Mouse (Mus musculus): Measurements from ENCODE around the gene Fam50a.

Gene Fam50a

DNA sequence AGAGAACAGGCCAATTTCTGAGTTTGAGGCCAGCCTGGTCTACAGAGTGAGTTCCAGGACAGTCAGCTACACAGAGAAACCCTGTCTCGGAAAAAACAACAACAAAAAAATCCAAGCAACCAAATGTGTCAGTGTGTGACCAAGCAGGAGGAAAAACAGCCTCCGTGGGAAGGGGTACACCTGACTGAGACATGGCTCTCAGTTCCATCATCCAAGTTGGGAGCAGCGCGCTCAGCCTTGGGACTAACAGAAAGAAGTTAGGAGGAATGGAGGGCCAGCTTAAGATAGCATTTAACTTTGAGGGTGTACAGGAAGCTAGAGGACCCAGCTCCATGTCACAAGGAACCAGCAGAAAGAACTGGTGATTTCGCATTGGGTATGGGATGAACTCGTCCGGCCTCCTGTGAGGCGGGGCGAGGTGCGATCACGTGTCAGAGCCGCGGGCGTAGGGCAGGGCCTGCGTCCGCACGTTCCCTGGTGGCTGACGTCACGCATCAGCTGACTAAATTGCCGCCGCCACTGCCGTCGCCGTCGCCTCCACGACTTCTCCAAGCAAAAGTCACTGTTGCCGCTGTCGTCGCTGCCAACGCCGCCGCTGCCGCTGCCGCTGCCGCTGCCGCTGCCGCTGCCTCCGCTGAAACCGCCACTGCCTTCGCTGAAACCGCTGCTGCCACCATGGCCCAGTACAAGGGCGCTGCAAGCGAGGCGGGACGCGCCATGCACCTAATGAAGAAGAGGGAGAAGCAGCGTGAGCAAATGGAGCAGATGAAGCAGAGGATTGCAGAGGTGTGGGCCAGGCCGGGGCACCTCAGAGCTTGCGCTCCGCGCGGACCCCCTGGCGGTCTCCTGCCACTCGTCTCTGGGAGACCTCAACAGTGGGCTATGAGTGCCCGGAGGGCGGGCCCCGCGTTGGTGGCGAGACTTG is at the start of gene Fam50a:
Gene Fam50a, plus strand, starts transcription at position 494 of the 925 bp plus-strand sequence.
- DNase-seq (ENCODE audit: low spot score in 2 of 2), result peak; percentile 77 to 86

DNA sequence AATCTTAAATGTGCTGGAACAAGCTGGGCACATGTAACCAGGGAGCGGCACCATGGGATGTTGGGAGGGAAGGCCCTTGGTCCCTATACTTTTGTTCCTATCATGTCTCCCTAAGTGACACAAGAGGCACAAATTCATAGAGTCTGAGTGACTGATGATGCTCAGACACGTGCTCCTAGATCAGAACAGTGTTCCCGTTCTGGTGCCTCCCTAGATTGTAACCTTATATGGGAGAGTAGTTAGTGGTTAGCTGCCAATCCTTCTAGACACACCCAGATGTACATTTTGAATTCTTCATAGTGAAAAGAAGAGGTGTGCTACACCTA is 43.1 kb upstream of the Fam50a start:
- DNase-seq (ENCODE audit: low spot score in 2 of 2), result no peak

DNA sequence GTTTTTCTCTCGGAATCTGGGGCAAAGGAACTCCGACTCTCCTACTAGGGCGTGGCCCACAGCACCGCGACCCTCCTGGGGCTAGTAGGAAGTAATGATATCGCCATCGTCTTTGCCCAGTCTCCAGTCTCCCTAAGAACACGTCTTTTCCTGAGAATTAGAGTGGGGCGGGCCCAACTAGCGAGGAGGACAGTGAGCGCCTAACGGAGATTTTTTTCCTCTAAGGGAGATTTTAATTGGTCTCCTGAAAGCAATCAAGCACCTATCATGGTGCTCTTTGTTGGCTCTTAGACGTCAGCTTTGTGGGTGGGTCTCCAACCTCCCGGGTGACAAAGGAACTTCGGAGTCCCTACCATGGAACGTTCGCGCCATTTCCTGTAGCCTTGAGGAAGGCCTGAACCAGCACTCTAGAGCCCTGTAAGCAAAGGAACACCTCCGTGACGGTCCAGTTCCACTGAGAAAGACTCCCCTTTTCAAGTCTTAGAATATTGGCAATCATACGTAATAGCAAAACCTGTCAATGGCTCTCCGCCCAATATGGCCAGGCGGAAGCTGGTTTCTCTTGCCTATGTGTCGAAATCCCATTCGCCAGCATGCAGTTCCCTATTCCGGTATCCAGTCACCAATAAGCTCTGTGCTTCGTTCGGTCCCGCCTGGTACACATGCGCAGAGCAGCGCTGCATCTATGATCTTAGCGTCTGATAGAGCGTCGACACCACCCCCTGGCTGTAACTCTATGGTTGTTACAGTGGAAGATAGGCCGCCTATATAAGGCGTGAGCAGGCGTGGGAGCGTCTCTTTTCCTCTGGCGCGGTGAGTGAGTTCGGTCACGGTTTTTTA is 42.6 kb upstream of the Fam50a start, which contains the start of gene Rpl10:
Gene Rpl10, plus strand, starts transcription at position 751 of the 840 bp plus-strand sequence.
- peak; percentile 87 to 88 for DNase-seq (ENCODE audit: low spot score in 2 of 2)

DNA sequence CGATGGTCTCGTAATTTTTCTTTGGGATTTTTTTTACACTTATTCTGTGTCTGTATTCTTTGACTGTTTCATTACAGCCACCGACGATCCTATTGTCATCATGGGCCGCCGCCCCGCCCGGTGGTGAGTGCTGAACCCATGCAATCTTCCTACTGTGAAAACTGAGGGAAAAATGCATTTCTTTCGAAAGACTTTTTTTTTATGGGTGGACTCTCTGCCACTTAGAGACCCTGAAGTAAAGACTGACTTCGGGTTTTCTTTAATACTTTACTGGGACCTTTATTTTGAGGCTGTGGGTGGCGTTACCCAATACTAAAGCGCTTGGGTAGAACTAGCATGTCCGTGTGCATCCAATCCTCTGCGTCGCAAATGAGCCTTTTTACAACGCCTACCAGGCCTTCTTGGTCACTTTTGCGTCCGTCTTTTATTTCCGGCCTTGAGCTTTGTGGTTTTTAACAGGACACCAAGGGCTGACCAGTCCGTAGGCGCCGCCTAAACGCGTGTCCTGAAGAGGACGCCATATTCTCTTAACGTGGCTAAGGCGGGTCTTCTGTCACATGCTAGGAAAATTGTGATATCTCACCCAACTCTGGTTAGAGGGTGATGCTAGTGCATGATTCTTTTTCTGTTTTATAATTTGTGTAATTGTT is 41.8 kb upstream of the Fam50a start:
- peak in 1 of 2 experiments; percentile 20 for DNase-seq (ENCODE audit: low spot score in 2 of 2)

DNA sequence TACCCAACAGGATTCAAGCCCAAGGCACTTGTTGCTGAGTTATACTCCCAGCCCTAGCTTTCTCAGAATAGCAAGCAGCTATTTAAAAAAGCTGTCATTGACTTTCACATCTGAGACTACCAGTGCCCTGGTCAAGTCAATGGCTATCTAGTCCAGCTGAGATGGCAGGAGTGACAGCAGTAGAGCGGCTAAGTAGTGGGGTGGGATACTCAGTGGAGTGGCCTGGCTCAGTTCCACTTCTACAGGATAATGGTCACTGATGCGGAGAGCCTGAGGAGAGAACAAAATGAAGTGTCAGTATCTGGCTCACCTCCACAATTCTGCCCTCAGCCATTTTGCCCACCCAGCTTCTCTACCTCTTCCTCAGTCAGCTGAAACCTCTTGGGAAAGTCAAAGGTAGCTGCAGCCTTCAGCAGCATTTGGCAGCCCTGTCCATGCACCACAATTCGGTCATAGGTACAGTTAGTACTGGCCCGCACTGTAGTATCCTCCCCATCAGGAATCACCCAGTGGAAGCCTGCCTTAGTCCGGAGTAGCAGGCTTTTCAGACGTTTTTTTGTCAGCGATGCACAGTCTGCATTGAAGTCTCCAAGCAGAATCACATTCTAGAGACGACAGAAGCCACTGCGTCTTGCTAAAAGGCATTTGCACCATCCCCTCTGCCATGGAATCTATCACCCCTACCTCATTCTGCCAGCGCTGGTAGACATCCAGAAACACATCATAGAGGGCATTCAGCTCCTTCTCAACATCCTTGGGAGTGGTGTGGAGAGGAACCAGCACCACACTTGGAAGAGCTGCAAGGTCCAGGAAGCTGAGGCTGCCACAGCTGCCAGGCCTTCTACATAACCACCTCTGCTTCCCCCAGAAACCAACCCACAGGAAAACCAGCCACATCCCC is 39.2 kb upstream of the Fam50a start:
- no peak for DNase-seq (ENCODE audit: low spot score in 2 of 2)

DNA sequence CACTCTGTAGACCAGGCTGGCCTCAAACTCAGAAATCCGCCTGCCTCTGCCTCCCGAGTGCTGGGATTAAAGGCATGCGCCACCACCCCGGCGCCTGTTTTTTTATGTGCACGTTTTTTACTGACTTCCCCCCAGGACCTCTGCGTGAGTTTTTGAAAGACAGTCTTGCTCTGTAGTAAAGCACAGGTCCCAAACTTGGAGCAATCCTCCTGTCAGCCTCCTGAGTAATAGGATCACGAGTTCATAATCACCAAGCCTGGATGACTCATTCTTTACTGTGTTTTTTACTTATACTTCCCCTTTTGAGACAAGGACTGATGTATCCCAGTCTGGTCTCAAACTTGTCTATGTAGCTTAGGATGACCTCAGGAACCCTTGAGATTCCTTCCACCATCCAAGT is 34.9 kb upstream of the Fam50a start:
- DNase-seq (ENCODE audit: low spot score in 2 of 2), result no peak

DNA sequence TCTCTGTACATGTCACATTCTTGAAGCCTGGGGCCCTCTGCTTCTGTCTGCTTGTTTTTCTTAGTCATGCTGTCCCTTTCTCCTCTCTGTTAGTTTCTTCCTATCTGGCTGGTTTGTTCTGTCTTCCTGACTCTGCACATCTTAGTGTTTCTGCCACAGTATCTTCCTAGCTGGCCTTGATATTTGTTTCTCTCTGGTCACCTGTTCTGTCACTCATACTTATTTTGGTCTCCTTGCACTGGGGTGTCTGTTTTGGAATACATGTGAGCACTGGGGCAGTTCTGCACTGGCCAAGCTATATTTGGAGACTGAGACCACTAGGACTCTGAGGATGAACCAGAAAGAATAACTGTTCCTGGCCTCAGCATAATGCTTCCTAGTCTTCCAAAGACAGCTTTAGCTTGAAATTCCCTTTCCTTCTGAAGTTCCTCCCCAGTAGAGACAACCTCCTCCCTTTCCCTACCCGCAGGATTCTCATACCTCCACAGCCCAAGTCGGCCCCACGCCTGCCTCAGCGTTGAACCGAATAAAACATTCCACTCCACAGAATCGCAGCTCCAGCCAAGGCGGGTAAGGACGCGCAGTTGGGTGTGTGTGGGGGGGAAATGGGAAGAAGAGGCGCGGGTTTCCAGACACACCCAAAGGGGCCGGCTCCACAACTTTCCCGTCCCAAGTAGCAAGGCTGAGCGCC is 31.6 kb upstream of the Fam50a start:
- no peak for DNase-seq (ENCODE audit: low spot score in 2 of 2)

DNA sequence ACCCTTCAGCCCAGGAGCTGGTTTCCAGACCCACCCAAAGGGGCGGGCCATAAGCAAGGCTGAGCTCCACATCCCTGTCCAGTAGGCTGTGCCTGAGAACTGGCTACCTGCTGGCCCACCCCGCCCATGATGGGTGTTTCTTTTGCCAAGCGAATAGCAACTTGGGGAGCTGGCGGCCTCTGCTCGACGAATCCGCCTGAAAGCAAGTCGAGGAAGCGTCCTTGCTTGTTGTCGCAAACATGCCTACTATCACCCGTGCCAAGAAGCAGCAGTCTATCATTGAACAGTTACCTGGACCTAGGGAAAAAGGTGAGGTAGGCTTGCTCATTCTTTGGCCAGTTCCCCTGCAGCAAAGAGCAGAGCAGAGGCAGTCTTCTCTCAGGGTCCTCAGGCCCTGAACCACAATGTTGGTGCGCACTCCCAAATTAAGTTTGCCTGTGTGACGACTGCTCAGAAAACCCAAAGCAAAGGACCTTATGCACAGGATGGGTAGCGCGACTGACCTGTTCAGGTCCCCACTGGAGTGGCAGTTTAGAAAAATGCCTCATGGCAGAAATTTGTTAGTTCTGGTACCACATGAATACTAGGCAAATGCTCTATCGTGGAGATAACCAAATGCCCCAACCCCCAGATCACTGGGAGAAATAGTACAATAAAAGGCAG is 31.0 kb upstream of the Fam50a start, which contains the start of the genes Taz and Dnase1l1:
Gene Taz, plus strand, starts transcription at position 181 of the 663 bp plus-strand sequence.
Gene Dnase1l1, minus strand, starts transcription at position 606 of the 663 bp plus-strand sequence.
- DNase-seq (ENCODE audit: low spot score in 2 of 2), result peak; percentile 76 to 81

DNA sequence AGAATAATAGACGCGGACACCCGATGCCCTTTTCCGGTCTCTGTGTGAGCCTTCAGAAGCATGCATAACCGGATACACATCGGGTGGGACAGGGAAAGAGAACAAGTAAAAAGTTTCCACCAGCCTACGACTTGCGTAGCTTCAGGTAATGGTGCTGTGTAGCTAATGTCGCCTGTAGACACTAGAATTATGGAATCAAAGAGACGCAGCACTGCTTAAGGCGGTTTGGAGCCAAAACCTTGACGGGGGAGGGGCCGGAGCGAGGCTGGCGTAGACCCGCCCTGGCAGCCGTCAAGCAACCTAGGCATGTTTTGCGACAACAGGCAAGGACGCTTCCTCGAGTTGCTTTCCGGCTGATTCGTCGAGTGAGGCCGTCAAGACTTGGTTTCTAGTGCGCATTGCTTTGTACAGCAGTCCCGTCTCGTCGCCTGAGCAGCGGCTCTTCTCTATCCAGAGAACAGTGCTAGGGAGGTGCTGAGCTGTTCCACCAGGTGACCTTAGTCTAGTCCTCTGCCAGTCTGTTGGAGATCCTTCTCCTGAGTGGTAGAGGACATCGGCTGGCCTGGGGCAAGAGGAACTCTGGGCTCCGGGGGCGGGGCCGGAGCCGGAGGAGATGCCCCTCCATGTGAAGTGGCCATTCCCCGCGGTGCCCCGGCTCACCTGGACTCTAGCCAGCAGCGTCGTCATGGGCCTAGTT is 30.3 kb upstream of the Fam50a start:
- DNase-seq (ENCODE audit: low spot score in 2 of 2), result peak; percentile 75 to 81

DNA sequence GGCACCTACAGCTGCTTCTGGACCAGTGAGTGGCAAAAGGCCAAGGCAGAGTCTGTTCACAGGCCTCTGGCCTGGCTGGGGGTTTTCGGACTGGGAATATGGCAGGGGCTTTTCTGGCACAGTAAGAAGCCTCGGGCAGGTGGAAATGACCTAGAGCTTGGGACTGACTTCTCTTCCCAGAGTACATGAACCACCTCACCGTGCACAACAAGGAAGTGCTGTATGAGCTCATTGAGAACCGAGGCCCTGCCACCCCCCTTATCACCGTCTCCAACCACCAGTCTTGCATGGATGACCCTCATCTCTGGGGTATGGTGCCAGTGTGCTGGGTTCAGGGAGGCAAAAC is 29.8 kb upstream of the Fam50a start:
- DNase-seq (ENCODE audit: low spot score in 2 of 2), result no peak

DNA sequence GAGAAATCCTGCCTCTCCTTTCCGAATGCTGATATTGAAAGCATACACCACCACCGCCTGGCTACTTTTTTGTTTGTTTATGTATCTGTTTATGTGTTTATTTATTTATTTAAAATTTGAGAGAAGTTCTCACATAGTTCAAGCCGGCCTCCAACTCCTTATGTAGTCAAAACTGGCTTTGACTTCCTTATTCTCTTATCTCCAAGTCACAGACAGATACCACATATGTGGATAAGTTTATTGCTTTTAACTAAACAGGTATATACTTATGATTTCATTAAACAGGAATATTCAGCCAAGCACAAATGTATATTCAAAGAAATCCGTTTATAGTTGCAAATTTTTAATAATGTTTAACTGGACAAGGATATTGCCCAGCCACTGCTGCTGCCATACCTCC is 19.4 kb upstream of the Fam50a start:
- DNase-seq (ENCODE audit: low spot score in 2 of 2), result no peak

DNA sequence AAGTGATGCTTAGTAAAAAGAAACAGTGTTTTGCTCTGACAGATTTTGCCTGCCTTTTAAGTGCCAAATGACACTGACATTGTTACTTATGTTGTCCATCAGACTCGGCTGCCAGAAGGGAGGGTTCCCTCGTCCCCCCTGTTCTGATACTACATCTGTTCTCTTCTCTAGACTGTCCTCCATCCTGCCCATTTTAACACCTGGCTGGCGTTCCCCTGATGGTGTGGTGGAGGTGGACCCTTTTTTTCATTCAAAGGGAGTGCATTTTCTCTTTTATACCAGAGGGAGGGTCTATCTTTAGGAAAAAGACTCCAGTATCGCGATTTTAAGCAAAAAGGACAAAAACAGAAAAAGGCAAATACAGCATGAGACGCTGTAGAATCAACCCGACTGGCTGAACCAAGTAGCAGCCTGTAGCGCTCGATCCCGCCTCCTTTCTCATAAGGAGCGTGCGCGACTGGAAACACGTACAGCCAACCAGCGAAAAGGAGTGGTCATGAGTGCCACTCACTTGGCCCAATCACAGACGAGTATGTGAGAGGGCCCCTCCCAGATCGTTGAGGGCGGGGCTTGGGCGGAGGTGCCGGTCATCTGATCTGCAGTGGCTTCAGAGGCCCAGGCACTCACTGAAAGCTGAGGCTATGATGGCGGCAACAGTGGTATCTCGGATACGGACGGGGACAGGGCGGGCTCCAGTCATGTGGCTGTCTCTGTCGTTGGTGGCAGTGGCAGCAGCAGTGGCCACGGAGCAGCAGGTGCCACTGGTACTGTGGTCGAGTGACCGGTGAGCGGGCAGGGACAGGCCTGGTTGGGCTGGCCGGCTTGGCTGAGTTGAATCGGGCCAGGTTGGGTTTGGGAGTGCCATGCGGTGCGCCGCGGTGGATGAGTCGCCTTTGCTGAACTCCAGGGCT is 16.0 kb upstream of the Fam50a start, which contains the start of gene Atp6ap1:
Gene Atp6ap1, plus strand, starts transcription at position 560 of the 911 bp plus-strand sequence.
- peak; percentile 91 to 94 for DNase-seq (ENCODE audit: low spot score in 2 of 2)

DNA sequence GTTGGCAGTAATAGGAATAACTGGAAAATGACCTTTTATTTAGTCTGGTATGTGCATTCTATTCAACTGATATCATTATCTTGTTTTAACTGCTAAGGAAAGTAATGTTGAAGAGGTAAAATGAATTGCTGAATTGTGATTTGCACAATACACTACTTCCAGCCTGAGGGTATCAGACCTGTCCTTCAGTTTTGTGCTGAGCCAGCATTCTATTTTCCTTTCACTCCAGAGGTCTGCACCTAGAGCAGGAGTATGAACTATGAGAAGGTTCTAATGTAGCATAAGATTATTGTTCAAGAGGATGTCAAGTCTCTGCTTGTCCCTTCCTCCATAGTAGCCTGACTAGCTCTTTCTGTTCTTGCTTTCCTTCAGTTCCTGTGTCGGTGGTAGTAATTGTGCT is 14.5 kb upstream of the Fam50a start:
- no peak for DNase-seq (ENCODE audit: low spot score in 2 of 2)

DNA sequence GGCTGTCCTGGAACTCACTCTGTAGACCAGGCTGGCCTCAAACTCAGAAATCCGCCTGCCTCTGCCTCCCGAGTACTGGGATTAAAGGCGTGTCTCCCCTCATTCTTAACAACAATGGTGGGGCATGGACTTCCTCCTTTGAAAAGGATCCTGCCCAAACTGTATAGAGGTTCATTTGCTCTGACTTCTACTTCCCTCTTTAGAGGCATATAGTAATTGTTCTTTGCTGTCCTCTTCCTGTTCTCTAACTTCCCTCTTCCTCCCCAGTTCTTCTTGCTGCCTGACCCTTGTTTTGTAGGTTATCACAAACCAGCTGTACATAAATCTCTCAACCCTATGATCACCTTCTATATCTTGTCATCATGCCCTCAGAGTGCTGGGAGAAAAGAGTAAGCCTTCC is 13.1 kb upstream of the Fam50a start:
- DNase-seq (ENCODE audit: low spot score in 2 of 2), result no peak

DNA sequence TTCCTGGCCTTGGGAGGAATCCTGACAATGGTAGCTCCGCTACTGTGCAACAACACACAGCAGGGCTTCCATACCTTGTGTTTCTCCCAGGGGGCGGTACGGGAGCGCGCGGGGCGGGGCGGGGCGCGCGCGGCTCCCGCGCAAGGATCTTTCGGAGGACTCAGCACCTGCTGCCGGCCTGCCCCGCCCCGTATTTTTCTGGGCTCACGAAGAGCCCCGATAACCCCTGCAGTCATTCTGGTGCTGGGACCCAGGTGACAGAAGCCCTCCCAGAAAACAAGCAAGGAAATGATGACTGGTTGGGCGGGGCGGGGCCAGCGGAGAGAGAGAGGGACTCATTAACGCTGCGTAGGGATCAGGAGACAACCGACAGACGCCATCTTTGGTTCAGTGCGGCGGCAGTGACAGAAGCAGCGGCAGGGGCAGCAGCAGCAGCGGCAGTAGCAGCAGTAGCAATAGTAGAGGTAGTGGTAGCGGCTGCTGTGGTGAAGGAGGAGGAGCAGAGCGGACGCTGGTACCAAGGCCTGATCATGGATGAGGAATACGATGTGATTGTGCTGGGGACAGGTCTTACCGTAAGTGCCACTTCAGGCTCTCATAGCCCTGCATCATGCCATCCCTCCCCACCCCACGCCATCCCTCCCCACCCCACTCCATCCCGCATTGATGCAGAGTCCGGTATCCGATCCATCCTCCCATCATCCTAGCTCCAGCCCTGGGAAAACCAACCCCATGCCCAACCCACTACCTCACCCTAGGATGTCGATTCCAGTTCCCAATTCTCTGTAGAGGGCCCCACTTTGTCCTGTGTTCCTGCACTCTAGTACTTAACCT is 7.7 kb upstream of the Fam50a start, which contains the start of gene Gdi1:
Gene Gdi1, plus strand, starts transcription at position 132 of the 834 bp plus-strand sequence.
- peak; percentile 67 to 68 for DNase-seq (ENCODE audit: low spot score in 2 of 2)

DNA sequence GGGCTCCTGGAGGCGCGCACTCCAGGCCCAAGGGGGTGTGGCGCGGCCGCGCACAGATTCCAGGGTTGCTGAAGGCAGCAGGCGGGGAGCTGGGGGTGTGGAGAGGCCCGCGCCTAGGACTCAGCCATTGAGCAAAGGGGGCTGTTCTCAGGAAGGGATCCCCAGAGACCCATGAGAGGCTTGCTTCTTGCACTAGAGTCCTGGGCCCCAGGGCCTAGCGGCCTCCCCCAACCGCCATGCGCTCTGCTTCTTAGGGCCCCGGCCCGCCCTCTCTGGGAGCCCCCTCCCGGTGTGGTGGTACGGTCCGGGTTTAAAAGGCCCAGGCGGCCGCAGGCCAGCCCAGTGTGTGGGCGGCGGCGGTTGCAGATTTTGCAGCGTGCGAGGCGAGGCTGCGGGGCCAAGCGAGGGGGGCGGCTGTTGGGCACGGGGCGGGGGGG is 15.9 kb downstream of the Fam50a start, which contains the start of gene Plxna3:
Gene Plxna3, plus strand, starts transcription at position 342 of the 437 bp plus-strand sequence.
- peak; percentile 68 to 75 for DNase-seq (ENCODE audit: low spot score in 2 of 2)

DNA sequence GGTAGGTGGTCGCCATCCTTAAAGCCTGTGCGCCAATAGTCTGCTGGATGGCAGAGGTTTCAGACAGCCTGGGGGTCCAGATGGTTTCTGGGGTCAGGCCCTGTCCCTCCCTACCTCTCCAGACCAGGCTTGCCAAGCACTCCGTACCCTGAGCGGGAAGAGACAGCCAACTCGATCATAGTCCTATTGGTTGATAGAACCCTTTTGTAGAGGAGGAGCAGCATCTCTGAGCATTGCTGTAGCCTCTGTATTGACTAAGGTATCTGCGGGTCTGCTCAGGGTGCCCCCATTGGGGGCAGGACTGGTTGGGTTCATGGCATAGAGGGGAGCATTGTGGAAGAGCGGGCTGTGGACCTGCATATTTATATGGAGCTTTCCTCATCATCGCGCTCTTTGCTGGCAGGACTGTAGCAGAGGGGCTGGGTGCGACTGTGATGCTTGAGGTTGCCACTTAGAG is 16.4 kb downstream of the Fam50a start:
- no peak for DNase-seq (ENCODE audit: low spot score in 2 of 2)
